Mouse (Mus musculus): ENCODE data around the gene Sf3b2. TPM values are rescaled to one million over a fixed set of nuclear protein-coding genes. Genes with fewer than 3 reads are reported as not detected.
"Not testable (repeated sequence)": the region's sequence is repeated elsewhere in the genome, so short reads cannot be mapped to it uniquely, and the experiment has no call there.

Gene Sf3b2
- polyA plus RNA-seq, 1 experiment from 2014 or later: 103 TPM

DNA sequence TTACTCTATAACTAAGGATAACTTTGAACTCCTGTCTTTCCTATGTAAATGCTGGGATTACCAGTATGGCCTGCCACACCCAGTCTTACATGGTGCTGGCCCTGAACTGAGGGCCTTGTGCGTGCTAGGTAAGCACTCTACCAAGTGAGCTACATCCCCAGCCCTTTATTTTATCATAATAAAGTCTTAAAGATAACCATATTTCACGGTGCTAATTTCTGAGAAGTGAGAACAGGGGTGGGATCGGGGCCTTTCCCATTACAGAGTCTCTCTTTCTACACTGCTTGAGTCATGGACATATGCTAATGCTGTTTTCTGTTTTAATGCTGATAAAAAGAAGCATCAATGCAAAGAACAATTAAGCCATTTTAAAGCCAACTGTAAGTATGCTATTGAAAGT lies 26.4 kb downstream of the Sf3b2 start:
- ATAC-seq (ENCODE audit: low read depth): peak; percentile 7; the same call in 1 of the 2 replicates
- peak overlapping the region; percentile 10; the same call in 1 of the 2 replicates for H3K4me2 ChIP-seq (ENCODE audit: low read depth, low read length)

GRCm38 (mm10) chr19:5268017-5268416 lies 27.2 kb downstream of the Sf3b2 start:
- 0 out of 2 replicates have a peak overlapping the region, but pooled peaks have one; percentile 24 for H3K4me2 ChIP-seq (ENCODE audit: low read depth, low read length)

More for the DNA sequence above, 26.4 kb downstream of the Sf3b2 start:
- H3K9ac ChIP-seq (ENCODE audit: low read depth, low read length): no peak overlapping the region
- no peak overlapping the region for H3K4me3 ChIP-seq (ENCODE audit: low read depth, low read length)
- no peaks in the 10 kb centered on the region for H3K27me3 ChIP-seq (ENCODE audit: control insufficient read depth, insufficient read depth, low read depth, low read length)
- peak overlapping the region; percentile 78; the same call in 1 of the 2 replicates for H3K27ac ChIP-seq (ENCODE audit: low read length)
- WGBS (ENCODE audit: insufficient replicate concordance): 23% methylated on average over 3 of the region's 3 CpGs
- peaks cover 57% of the 10 kb centered on the region for H3K4me1 ChIP-seq (ENCODE audit: control insufficient read depth, low read depth, low read length)
- peaks cover under 1% of the 10 kb centered on the region; the same call in 1 of the 2 replicates for H3K36me3 ChIP-seq (ENCODE audit: control insufficient read depth, insufficient read depth)
- H3K9me3 ChIP-seq (replicated peaks; ENCODE audit: control insufficient read depth, low read length): no peaks in the 10 kb centered on the region

GRCm38 (mm10) chr19:5267015-5267414 lies 28.2 kb downstream of the Sf3b2 start:
- peak; percentile 80 for ATAC-seq (ENCODE audit: low read depth)
- no peaks in the 10 kb centered on the region for H3K9me3 ChIP-seq (replicated peaks; ENCODE audit: control insufficient read depth, low read length)
- H3K4me3 ChIP-seq (ENCODE audit: low read depth, low read length): no peak overlapping the region
- H3K27ac ChIP-seq (ENCODE audit: low read length): peak overlapping the region; percentile 75
- WGBS (ENCODE audit: insufficient replicate concordance): 46% methylated on average over 5 of the region's 5 CpGs
- H3K9ac ChIP-seq (ENCODE audit: low read depth, low read length): peak overlapping the region; percentile 25; the same call in 1 of the 2 replicates
- H3K36me3 ChIP-seq (ENCODE audit: control insufficient read depth, insufficient read depth): no peaks in the 10 kb centered on the region
- no peaks in the 10 kb centered on the region for H3K27me3 ChIP-seq (ENCODE audit: control insufficient read depth, insufficient read depth, low read depth, low read length)
- peaks cover 44% of the 10 kb centered on the region for H3K4me1 ChIP-seq (ENCODE audit: control insufficient read depth, low read depth, low read length)
- H3K4me2 ChIP-seq (ENCODE audit: low read depth, low read length): peak overlapping the region; percentile 31

More at GRCm38 (mm10) chr19:5268017-5268416, 27.2 kb downstream of the Sf3b2 start:
- Histone ChIP-seq H3K9ac (ENCODE audit: low read depth, low read length) (no peak overlapping the region), H3K27me3 (ENCODE audit: control insufficient read depth, insufficient read depth, low read depth, low read length) (no peaks in the 10 kb centered on the region), H3K36me3 (ENCODE audit: control insufficient read depth, insufficient read depth) (no peaks in the 10 kb centered on the region), H3K27ac (ENCODE audit: low read length) (peak overlapping the region; percentile 50; the same call in 1 of the 2 replicates), H3K4me3 (ENCODE audit: low read depth, low read length) (no peak overlapping the region), H3K4me1 (ENCODE audit: control insufficient read depth, low read depth, low read length) (peaks cover 50% of the 10 kb centered on the region), H3K9me3 (replicated peaks; ENCODE audit: control insufficient read depth, low read length) (no peaks in the 10 kb centered on the region)
- no peak for ATAC-seq (ENCODE audit: low read depth)

DNA sequence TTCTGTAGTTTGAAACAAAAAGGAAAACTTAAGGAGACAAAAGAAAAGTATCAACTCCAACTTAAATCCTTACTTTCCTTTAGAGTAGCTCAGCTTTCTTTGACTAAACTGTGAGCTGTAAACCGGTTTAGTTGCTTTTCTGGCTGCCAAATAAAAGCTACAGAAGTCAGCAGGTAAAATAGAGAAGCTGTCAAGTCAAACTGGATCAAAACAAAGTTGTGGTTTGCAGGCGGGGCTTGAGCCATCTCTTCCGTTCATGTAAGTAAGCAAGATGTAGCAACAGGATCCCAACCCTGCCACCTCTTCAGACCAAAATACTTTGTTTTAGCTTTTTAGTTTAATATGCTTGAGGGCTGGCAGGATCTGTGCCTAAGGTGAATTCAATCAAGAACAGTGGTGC lies 38.1 kb downstream of the Sf3b2 start:
- Histone ChIP-seq H3K36me3 (ENCODE audit: control insufficient read depth, insufficient read depth) (no peaks in the 10 kb centered on the region), H3K4me3 (ENCODE audit: low read depth, low read length) (no peak overlapping the region), H3K4me2 (ENCODE audit: low read depth, low read length) (no peak overlapping the region; the same call in 1 of the 2 replicates), H3K9ac (ENCODE audit: low read depth, low read length) (no peak overlapping the region; the same call in 1 of the 2 replicates), H3K4me1 (ENCODE audit: control insufficient read depth, low read depth, low read length) (no peaks in the 10 kb centered on the region), H3K27ac (ENCODE audit: low read length) (peak overlapping the region; percentile 50; the same call in 1 of the 2 replicates), H3K27me3 (ENCODE audit: control insufficient read depth, insufficient read depth, low read depth, low read length) (no peaks in the 10 kb centered on the region), H3K9me3 (replicated peaks; ENCODE audit: control insufficient read depth, low read length) (no peaks in the 10 kb centered on the region)
- no peak for ATAC-seq (ENCODE audit: low read depth)
- 12% methylated on average over 3 of the region's 3 CpGs for WGBS (ENCODE audit: insufficient replicate concordance)

GRCm38 (mm10) chr19:5236981-5237380 lies 58.3 kb downstream of the Sf3b2 start:
- H3K9me3 ChIP-seq (replicated peaks; ENCODE audit: control insufficient read depth, low read length): not testable (repeated sequence)

GRCm38 (mm10) chr19:5232696-5233095 lies 62.6 kb downstream of the Sf3b2 start:
- H3K27ac ChIP-seq (ENCODE audit: low read length): no peak overlapping the region
- H3K4me1 ChIP-seq (ENCODE audit: control insufficient read depth, low read depth, low read length): no peaks in the 10 kb centered on the region
- ATAC-seq (ENCODE audit: low read depth): no peak
- no peaks in the 10 kb centered on the region for H3K9me3 ChIP-seq (replicated peaks; ENCODE audit: control insufficient read depth, low read length)
- H3K4me3 ChIP-seq (ENCODE audit: low read depth, low read length): no peak overlapping the region
- H3K9ac ChIP-seq (ENCODE audit: low read depth, low read length): no peak overlapping the region
- H3K27me3 ChIP-seq (ENCODE audit: control insufficient read depth, insufficient read depth, low read depth, low read length): no peaks in the 10 kb centered on the region
- no peaks in the 10 kb centered on the region for H3K36me3 ChIP-seq (ENCODE audit: control insufficient read depth, insufficient read depth)
- H3K4me2 ChIP-seq (ENCODE audit: low read depth, low read length): no peak overlapping the region
- 73% methylated on average over 4 of the region's 4 CpGs for WGBS (ENCODE audit: insufficient replicate concordance)

More at GRCm38 (mm10) chr19:5236981-5237380, 58.3 kb downstream of the Sf3b2 start:
- H3K4me3 ChIP-seq (ENCODE audit: low read depth, low read length); H3K36me3 ChIP-seq (ENCODE audit: control insufficient read depth, insufficient read depth); H3K9ac ChIP-seq (ENCODE audit: low read depth, low read length); H3K27me3 ChIP-seq (ENCODE audit: control insufficient read depth, insufficient read depth, low read depth, low read length); H3K4me1 ChIP-seq (ENCODE audit: control insufficient read depth, low read depth, low read length); H3K27ac ChIP-seq (ENCODE audit: low read length); H3K4me2 ChIP-seq (ENCODE audit: low read depth, low read length); ATAC-seq (ENCODE audit: low read depth): not testable (repeated sequence)
- 71% methylated on average over 1 of the region's 1 CpGs for WGBS (ENCODE audit: insufficient replicate concordance)

DNA sequence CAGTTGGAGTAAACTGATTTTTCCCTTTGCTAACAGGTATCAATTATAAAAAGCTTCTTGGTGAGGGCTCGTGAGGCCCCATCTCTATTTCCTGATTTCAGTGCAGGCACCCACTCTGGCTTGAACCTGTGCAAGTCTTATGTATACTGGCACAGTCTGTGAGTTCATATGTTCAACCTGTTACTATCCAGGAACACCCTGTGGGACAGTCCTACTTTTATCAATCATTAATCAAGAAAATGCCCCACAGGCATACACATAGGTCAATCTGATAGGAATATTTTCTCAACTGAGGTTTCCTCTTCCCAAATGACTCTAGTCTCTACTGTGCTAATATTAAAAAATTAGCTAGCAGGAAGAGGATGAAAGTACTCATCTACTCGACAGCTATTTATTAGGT lies 65.1 kb downstream of the Sf3b2 start:
- H3K27me3 ChIP-seq (ENCODE audit: control insufficient read depth, insufficient read depth, low read depth, low read length): no peaks in the 10 kb centered on the region
- WGBS (ENCODE audit: insufficient replicate concordance): 45% methylated on average over 2 of the region's 2 CpGs

GRCm38 (mm10) chr19:5224624-5225023 lies 70.6 kb downstream of the Sf3b2 start:
- ATAC-seq (ENCODE audit: low read depth): no peak
- H3K4me2 ChIP-seq (ENCODE audit: low read depth, low read length): no peak overlapping the region
- no peak overlapping the region for H3K27ac ChIP-seq (ENCODE audit: low read length)
- H3K4me3 ChIP-seq (ENCODE audit: low read depth, low read length): no peak overlapping the region
- no peaks in the 10 kb centered on the region for H3K27me3 ChIP-seq (ENCODE audit: control insufficient read depth, insufficient read depth, low read depth, low read length)
- no peaks in the 10 kb centered on the region for H3K36me3 ChIP-seq (ENCODE audit: control insufficient read depth, insufficient read depth)
- H3K9ac ChIP-seq (ENCODE audit: low read depth, low read length): no peak overlapping the region
- 75% methylated on average over 2 of the region's 2 CpGs for WGBS (ENCODE audit: insufficient replicate concordance)
- no peaks in the 10 kb centered on the region for H3K9me3 ChIP-seq (replicated peaks; ENCODE audit: control insufficient read depth, low read length)
- H3K4me1 ChIP-seq (ENCODE audit: control insufficient read depth, low read depth, low read length): no peaks in the 10 kb centered on the region

More for the DNA sequence above, 65.1 kb downstream of the Sf3b2 start:
- Histone ChIP-seq H3K9me3 (replicated peaks; ENCODE audit: control insufficient read depth, low read length) (no peaks in the 10 kb centered on the region), H3K4me2 (ENCODE audit: low read depth, low read length) (no peak overlapping the region), H3K27ac (ENCODE audit: low read length) (no peak overlapping the region), H3K9ac (ENCODE audit: low read depth, low read length) (no peak overlapping the region), H3K36me3 (ENCODE audit: control insufficient read depth, insufficient read depth) (no peaks in the 10 kb centered on the region), H3K4me1 (ENCODE audit: control insufficient read depth, low read depth, low read length) (no peaks in the 10 kb centered on the region), H3K4me3 (ENCODE audit: low read depth, low read length) (no peak overlapping the region)
- ATAC-seq (ENCODE audit: low read depth): peak; percentile 60

GRCm38 (mm10) chr19:5224077-5224476 lies 71.2 kb downstream of the Sf3b2 start:
- WGBS (ENCODE audit: insufficient replicate concordance): 65% methylated on average over 4 of the region's 4 CpGs
- Histone ChIP-seq H3K9me3 (replicated peaks; ENCODE audit: control insufficient read depth, low read length) (no peaks in the 10 kb centered on the region), H3K9ac (ENCODE audit: low read depth, low read length) (no peak overlapping the region), H3K4me2 (ENCODE audit: low read depth, low read length) (no peak overlapping the region), H3K4me1 (ENCODE audit: control insufficient read depth, low read depth, low read length) (no peaks in the 10 kb centered on the region), H3K27me3 (ENCODE audit: control insufficient read depth, insufficient read depth, low read depth, low read length) (no peaks in the 10 kb centered on the region), H3K27ac (ENCODE audit: low read length) (no peak overlapping the region), H3K4me3 (ENCODE audit: low read depth, low read length) (no peak overlapping the region), H3K36me3 (ENCODE audit: control insufficient read depth, insufficient read depth) (no peaks in the 10 kb centered on the region)
- ATAC-seq (ENCODE audit: low read depth): no peak

Data from liver, embryonic 16.5 days (tissue).